ENCODE assay signal across 10 mouse cellular contexts in the genomic region with DNA sequence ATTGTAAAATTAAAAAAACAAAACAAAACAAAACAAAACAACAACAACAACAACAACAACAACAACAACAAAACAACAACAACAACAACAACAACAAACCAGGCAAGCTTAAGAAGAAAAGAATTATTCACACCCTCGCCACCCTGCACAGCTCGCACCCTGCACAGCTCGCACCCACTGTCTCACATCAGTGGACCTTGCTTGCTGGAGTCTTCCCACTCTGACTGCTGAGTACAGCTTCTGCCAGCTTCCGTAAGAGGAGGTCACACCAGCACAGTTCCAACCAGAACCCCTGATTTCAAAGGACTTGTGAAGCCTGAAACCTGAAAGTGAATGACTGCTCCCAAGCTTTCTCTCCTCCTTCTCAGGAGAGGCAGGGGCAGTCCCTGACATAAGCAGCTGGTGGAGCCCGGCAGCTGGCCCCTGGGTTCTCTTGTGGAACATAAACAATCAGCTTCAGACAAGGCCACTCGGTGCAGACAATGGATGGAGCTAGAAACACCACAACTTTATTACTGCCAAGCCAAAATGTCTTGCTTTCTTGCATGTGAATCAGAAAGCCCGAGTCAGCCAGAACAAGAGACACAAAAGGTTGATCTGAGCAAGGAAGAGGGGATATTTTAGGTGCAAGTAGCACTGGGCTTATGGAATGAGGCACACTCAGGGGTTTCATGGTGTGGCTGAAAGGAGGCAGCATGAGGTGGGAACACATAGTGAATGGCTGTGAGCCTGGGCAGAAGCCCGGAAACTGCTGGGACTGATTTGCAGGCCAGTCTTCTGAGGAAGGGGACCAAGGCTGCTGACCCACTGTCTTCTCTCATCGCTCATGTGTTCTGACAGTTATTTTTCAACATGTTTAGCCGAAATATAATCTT.
DNase-seq lines count a peak whose midpoint lies in the region; ATAC-seq lines count a peak whose summit lies in the region.
"Had no signal": no experiment of that assay in that cellular context is flagged by ENCODE, and none has a peak within 500 bp of the region (broad histone marks: within the 10 kb centered on the region; RNA-seq: fewer than 3 reads in every experiment).

No protein-coding gene starts in this region.

- no peaks in the 10 kb centered on the region for H3K4me1 ChIP-seq in embryonic facial prominence, embryonic 11.5 days (ENCODE audit: control insufficient read depth, insufficient read depth, low read length)
- peaks cover 5% of the 10 kb centered on the region; the same call in 1 of the 2 replicates for H3K4me1 ChIP-seq in hindbrain, embryonic 14.5 days (replicated peaks; ENCODE audit: control insufficient read depth, insufficient read depth, low read length)
- peaks cover 13% of the 10 kb centered on the region for H3K4me1 ChIP-seq in neural tube, embryonic 12.5 days

- no peaks in the 10 kb centered on the region for H3K36me3 ChIP-seq in embryonic facial prominence, embryonic 11.5 days (replicated peaks; ENCODE audit: control insufficient read depth, insufficient read depth, low read depth, low read length)
- H3K36me3 ChIP-seq in hindbrain, embryonic 14.5 days (replicated peaks; ENCODE audit: control insufficient read depth, insufficient read depth) = no peaks in the 10 kb centered on the region
- H3K36me3 ChIP-seq in neural tube, embryonic 12.5 days = no peaks in the 10 kb centered on the region

- no peak overlapping the region for H3K9ac ChIP-seq in embryonic facial prominence, embryonic 11.5 days (replicated peaks; ENCODE audit: low read length)
- no peak overlapping the region for H3K9ac ChIP-seq in hindbrain, embryonic 14.5 days
- no peak overlapping the region for H3K9ac ChIP-seq in neural tube, embryonic 12.5 days

- H3K27me3 ChIP-seq in embryonic facial prominence, embryonic 11.5 days (ENCODE audit: control insufficient read depth, insufficient read depth, low read length) = no peaks in the 10 kb centered on the region
- no peaks in the 10 kb centered on the region for H3K27me3 ChIP-seq in hindbrain, embryonic 14.5 days (ENCODE audit: control insufficient read depth, insufficient read depth, low read length)
- H3K27me3 ChIP-seq in neural tube, embryonic 12.5 days (replicated peaks) = no peaks in the 10 kb centered on the region

- peak; percentile 73 for ATAC-seq in embryonic facial prominence, embryonic 11.5 days (replicated peaks; ENCODE audit: insufficient number of reproducible peaks, low FRiP score, low TSS enrichment, low read depth)
- peak; percentile 69 for ATAC-seq in hindbrain, embryonic 14.5 days (ENCODE audit: low FRiP score)
- ATAC-seq in neural tube, embryonic 12.5 days (ENCODE audit: low FRiP score, low read depth) = peak; percentile 77

- no peak overlapping the region for H3K27ac ChIP-seq in embryonic facial prominence, embryonic 11.5 days (replicated peaks; ENCODE audit: low read depth, low read length)
- no peak overlapping the region for H3K27ac ChIP-seq in hindbrain, embryonic 14.5 days
- H3K27ac ChIP-seq in neural tube, embryonic 12.5 days = no peak overlapping the region
- H3K27ac ChIP-seq: macrophage had no signal

- 71% methylated on average over 10 of the region's 10 CpGs for WGBS in embryonic facial prominence, embryonic 11.5 days
- 51% methylated on average over 10 of the region's 10 CpGs for WGBS in hindbrain, embryonic 14.5 days
- 50% methylated on average over 10 of the region's 10 CpGs for WGBS in neural tube, embryonic 12.5 days

- no peaks in the 10 kb centered on the region for H3K9me3 ChIP-seq in embryonic facial prominence, embryonic 11.5 days (replicated peaks; ENCODE audit: control insufficient read depth, low read length)
- H3K9me3 ChIP-seq in hindbrain, embryonic 14.5 days (ENCODE audit: control insufficient read depth, low read length) = no peaks in the 10 kb centered on the region
- H3K9me3 ChIP-seq in neural tube, embryonic 12.5 days = no peaks in the 10 kb centered on the region

- no peak overlapping the region for H3K4me3 ChIP-seq in embryonic facial prominence, embryonic 11.5 days (ENCODE audit: low read depth, low read length)
- no peak overlapping the region for H3K4me3 ChIP-seq in hindbrain, embryonic 14.5 days (replicated peaks; ENCODE audit: low read length)
- H3K4me3 ChIP-seq in neural tube, embryonic 12.5 days = no peak overlapping the region

- DNase-seq in kidney, postnatal 4 days = peak; percentile 15 to 35
- DNase-seq in kidney, postnatal 25 days = no peak
- no peak for DNase-seq in embryonic facial prominence, embryonic 11.5 days (ENCODE audit: low spot score)
- no peak for DNase-seq in hindbrain, embryonic 14.5 days (ENCODE audit: low spot score)
- no peak for DNase-seq in thymus, postnatal 25 days
- DNase-seq in adrenal gland, adult 8-10 months = no peak
- no peak for DNase-seq in frontal cortex, postnatal 25 days (ENCODE audit: low spot score in 2 of 2)
- DNase-seq: kidney, adult 8-10 months had no signal

- H3K4me2 ChIP-seq in embryonic facial prominence, embryonic 11.5 days (ENCODE audit: low read depth, low read length) = no peak overlapping the region
- H3K4me2 ChIP-seq in hindbrain, embryonic 14.5 days (replicated peaks) = no peak overlapping the region
- no peak overlapping the region for H3K4me2 ChIP-seq in neural tube, embryonic 12.5 days (replicated peaks)

Comparison
In these comparisons a context has a peak if more than half of its experiments do, and no peak if none do; other contexts are left out.
1. DNase-seq: peak in kidney, postnatal 4 days (2 of 2); none in kidney, postnatal 25 days (0 of 2), embryonic facial prominence, embryonic 11.5 days (single experiment), hindbrain, embryonic 14.5 days (single experiment), thymus, postnatal 25 days (single experiment), adrenal gland, adult 8-10 months (single experiment) and frontal cortex, postnatal 25 days (0 of 2).
2. Peak in every context shown above with its lines, with median percentiles within 50 percentile points of each other: ATAC-seq.